Mouse (Mus musculus) erythroblast, embryonic 14.5 days (primary cell): ENCODE data around the gene Ttc1. TPM values are rescaled to one million over a fixed set of nuclear protein-coding genes. Genes with fewer than 3 reads are reported as not detected.

Experiments used
- H3K27me3 ChIP-seq: 2 replicates; pipeline ENCODE4 v1.6.1; 2012; ENCODE audit warnings: inconsistent platforms; ENCODE audit not compliant: control insufficient read depth
- H3K36me3 ChIP-seq: 2 replicates; pipeline ENCODE4 v1.6.1; 2012; ENCODE audit warnings: mild to moderate bottlenecking, inconsistent platforms; ENCODE audit not compliant: control insufficient read depth
- H3K4me1 ChIP-seq: 2 replicates; pipeline ENCODE4 v1.6.1; 2012; ENCODE audit warnings: inconsistent platforms; ENCODE audit not compliant: control insufficient read depth
- H3K4me3 ChIP-seq: replicated peaks from 2 replicates; pipeline ENCODE3; 2012; ENCODE audit warnings: moderate library complexity, mild to moderate bottlenecking, inconsistent platforms
- H3K9me3 ChIP-seq: 2 replicates; pipeline ENCODE4 v1.6.1; 2012; ENCODE audit warnings: low read length, inconsistent platforms, mixed read lengths; ENCODE audit not compliant: control insufficient read depth
- GATA1 ChIP-seq: IDR thresholded peaks from 2 replicates; pipeline ENCODE4 v1.6.1; 2012; ENCODE audit warnings: low read length, inconsistent platforms, mixed read lengths
- TAL1 ChIP-seq: IDR thresholded peaks from 3 replicates; pipeline ENCODE4 v1.6.1; 2012; ENCODE audit warnings: low read length, inconsistent platforms, mixed read lengths
- polyA plus RNA-seq: library from polyadenylated mRNA; stranded (reverse); fragments of >175 nt; gene quantifications from 2 replicates; pipeline ENCODE4 v1.2.3, GENCODE M21; 2012

Gene Ttc1
- polyA plus RNA-seq, 1 experiment: 1.1 TPM

DNA sequence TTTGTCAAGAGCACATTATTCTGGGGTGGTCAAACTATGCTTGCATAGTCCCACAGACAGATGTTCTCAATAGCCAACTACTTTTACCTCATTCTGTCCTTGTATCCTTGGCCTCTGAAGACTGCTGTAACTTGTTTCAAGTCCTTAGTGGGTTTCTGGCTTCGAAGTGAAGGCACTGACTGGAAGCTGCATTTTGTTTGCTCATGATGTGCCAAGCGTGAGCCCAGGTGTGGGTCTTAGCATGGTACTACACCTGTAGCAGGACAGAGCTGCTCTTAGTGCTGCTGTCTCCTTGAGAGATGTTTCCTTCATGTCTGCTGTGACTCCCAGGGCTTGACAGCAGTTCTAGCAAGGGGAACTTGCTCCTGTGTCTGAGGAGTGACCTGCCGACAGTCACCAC, 24.4 kb downstream of the Ttc1 start:
- TF ChIP-seq TAL1 (no peak), GATA1 (no peak)
- Histone ChIP-seq H3K9me3 (no peaks in the 10 kb centered on the region), H3K27me3 (no peaks in the 10 kb centered on the region), H3K4me3 (no peak overlapping the region), H3K4me1 (no peaks in the 10 kb centered on the region; the same call in 1 of the 2 replicates), H3K36me3 (peaks cover 61% of the 10 kb centered on the region)

DNA sequence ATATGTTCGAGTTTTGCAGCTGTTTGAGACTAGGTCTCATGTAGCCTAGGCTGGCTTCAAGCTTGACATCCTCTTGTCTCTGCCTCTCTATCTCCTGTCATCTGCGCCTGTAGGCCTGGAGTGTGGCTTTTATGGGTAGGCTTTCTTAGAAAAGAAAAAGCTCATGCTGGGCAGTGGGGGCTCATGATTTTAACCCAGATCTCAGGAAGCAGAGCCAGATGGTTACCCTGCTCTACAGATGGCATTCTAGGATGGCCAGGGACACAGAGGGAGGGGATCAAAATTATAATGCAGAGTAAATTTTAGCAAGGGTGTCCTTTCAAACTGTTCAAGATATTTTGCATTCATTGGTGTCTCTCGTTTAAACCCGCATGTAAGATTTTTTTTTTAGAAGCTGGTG, 35.6 kb downstream of the Ttc1 start:
- Histone ChIP-seq H3K9me3 (no peaks in the 10 kb centered on the region), H3K4me3 (no peak overlapping the region), H3K27me3 (no peaks in the 10 kb centered on the region), H3K4me1 (no peaks in the 10 kb centered on the region), H3K36me3 (peaks cover 78% of the 10 kb centered on the region)
- no peak for TF ChIP-seq GATA1
- no peak for TF ChIP-seq TAL1

DNA sequence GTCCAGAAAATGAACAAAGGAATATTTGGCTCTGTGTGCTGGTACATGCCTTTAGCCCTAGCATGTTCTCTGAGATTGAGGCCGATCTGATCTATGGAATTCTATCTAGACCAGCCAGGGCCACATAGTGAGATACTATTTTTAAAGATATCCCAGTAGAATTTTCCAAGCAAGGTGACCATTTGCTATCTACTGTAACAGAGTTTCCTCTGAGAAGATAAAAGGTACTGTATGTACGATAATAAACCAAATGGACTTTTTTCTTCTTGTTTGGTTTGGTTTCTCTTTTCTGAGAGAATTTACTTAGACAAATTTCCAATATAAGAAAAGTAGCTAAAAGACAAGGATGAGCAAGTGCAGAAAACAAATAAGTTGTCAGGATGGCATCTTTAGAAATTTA, 39.4 kb downstream of the Ttc1 start:
- no peaks in the 10 kb centered on the region; the same call in 1 of the 2 replicates for H3K4me1 ChIP-seq
- H3K4me3 ChIP-seq: no peak overlapping the region
- peaks cover 78% of the 10 kb centered on the region for H3K36me3 ChIP-seq
- no peaks in the 10 kb centered on the region for H3K9me3 ChIP-seq
- TF ChIP-seq GATA1 (no peak), TAL1 (no peak)
- no peaks in the 10 kb centered on the region for H3K27me3 ChIP-seq

DNA sequence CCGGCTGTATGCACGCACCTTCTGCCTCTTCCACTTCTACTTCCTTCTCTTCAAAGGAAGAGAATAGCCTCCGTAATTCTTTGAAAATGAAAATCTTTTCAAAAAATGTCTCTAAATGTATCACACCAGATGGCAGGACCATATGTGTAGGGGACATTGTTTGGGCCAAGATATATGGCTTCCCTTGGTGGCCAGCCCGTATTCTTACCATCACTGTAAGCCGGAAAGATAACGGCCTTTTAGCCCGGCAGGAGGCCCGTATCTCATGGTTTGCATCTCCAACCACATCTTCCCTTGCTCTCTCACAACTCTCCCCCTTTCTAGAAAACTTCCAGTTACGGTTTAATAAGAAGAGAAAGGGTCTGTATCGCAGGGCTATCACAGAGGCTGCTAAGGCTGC, 42.1 kb downstream of the Ttc1 start:
- no peaks in the 10 kb centered on the region; the same call in 1 of the 2 replicates for H3K4me1 ChIP-seq
- H3K36me3 ChIP-seq: peaks cover 77% of the 10 kb centered on the region
- TF ChIP-seq TAL1: no peak
- TF ChIP-seq GATA1: no peak
- no peak overlapping the region for H3K4me3 ChIP-seq
- no peaks in the 10 kb centered on the region for H3K9me3 ChIP-seq
- no peaks in the 10 kb centered on the region for H3K27me3 ChIP-seq

DNA sequence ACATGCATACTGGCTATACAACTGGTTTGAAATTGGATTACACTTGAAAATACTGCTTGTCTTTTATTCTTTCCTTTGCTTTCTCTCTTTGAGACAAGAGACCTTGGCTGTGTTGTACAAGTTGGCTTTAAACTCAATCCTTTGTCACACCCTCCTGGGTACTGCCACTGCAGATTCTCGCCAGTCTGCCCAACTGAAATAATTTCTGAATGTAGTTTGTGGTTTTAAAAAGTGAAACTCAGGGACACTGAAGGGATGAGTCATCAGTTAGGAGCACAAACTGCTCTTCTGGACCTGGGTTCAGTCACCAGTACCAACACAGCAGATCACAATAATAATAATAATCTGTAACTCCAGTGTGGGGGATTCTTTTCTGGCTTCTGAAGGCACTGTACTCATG, 44.3 kb downstream of the Ttc1 start:
- no peaks in the 10 kb centered on the region; the same call in 1 of the 2 replicates for H3K4me1 ChIP-seq
- no peaks in the 10 kb centered on the region for H3K9me3 ChIP-seq
- TF ChIP-seq GATA1: no peak
- TF ChIP-seq TAL1: no peak
- H3K36me3 ChIP-seq: peaks cover 82% of the 10 kb centered on the region
- no peak overlapping the region for H3K4me3 ChIP-seq
- no peaks in the 10 kb centered on the region for H3K27me3 ChIP-seq

DNA sequence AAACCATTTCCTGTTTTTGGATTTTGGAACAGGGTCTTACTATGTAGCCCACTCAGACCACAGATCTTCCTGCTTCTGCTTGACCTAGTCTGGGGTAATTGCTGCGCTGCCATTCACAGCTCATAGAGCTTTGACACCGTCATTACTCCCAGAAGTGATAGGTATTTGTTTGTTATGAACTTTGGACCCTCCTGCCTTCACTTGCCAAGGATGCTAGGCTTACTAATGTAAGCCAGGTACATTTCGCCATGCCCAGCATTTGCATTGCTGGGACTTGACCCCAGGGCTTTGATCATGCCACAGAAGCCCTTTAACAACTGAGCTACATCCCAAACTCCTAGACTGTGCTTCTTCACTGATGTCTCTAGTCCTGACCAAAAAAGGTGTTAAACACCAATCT, 47.5 kb downstream of the Ttc1 start:
- peaks cover 86% of the 10 kb centered on the region for H3K36me3 ChIP-seq

DNA sequence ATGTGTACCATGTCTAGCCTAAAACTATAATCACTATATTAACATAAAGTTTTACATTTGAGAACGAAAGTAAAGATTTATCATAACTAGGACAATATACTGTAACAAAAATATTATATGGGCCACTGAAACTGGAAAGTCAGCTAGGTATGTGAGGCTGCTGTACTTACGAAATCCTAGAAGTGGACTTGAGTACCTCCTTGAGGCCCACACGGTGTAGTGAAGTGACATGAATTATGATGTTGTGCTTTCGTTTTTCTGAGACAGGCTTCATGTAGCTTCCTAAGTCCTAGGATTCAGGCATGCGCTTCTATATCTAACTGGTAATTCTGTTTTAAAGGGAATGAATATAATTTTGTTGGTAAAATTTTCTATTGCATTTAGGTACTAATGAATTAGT, 49.2 kb downstream of the Ttc1 start:
- no peak for TF ChIP-seq GATA1
- no peak for TF ChIP-seq TAL1
- peaks cover 84% of the 10 kb centered on the region for H3K36me3 ChIP-seq
- no peaks in the 10 kb centered on the region for H3K27me3 ChIP-seq
- no peaks in the 10 kb centered on the region for H3K9me3 ChIP-seq
- H3K4me3 ChIP-seq: no peak overlapping the region
- H3K4me1 ChIP-seq: no peaks in the 10 kb centered on the region

More for the DNA sequence above, 47.5 kb downstream of the Ttc1 start:
- Histone ChIP-seq H3K9me3 (no peaks in the 10 kb centered on the region), H3K27me3 (no peaks in the 10 kb centered on the region), H3K4me1 (no peaks in the 10 kb centered on the region; the same call in 1 of the 2 replicates), H3K4me3 (no peak overlapping the region)
- TF ChIP-seq TAL1: no peak
- no peak for TF ChIP-seq GATA1

DNA sequence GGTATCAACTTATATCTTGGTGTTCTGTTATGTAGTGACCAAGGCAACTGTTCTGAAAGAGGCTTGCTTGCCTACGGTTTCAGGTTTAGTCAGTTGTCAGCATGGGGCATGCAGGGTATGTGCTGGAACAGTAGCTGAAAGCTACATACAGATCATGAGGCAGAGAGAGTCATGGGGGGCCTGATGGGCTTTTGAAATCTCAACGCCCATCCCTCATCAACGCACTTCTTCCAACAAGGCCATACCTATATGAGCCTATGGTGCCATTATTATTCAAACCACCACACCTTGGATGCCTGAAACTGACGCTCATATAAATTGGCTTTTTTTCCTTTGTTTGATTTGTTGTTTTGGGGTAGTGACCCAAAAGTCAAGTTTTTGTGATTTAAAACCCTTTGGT, 51.2 kb downstream of the Ttc1 start:
- Histone ChIP-seq H3K4me3 (no peak overlapping the region), H3K27me3 (no peaks in the 10 kb centered on the region), H3K4me1 (no peaks in the 10 kb centered on the region), H3K9me3 (no peaks in the 10 kb centered on the region), H3K36me3 (peaks cover 91% of the 10 kb centered on the region)
- TF ChIP-seq TAL1: no peak
- TF ChIP-seq GATA1: no peak

DNA sequence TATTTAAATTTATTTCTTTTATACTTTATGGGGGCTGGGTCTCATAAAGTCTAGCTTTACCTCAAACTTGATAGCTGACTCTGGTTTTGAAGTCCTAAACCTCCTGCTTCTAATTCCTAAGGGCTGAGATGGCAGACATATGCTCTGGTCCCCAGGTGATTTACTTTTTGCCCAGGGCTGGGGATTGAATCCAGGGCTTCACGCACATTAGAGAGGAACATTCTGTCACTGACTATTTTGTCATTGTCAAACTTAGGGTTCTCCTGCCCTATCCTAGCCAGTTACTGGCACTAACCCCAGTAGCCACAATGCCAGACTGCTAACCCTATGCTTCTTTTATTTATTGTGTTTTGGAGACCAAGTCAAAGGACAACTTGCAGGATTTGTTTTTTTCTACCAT, 59.0 kb downstream of the Ttc1 start:
- Histone ChIP-seq H3K36me3 (peaks cover 95% of the 10 kb centered on the region), H3K4me3 (no peak overlapping the region)

DNA sequence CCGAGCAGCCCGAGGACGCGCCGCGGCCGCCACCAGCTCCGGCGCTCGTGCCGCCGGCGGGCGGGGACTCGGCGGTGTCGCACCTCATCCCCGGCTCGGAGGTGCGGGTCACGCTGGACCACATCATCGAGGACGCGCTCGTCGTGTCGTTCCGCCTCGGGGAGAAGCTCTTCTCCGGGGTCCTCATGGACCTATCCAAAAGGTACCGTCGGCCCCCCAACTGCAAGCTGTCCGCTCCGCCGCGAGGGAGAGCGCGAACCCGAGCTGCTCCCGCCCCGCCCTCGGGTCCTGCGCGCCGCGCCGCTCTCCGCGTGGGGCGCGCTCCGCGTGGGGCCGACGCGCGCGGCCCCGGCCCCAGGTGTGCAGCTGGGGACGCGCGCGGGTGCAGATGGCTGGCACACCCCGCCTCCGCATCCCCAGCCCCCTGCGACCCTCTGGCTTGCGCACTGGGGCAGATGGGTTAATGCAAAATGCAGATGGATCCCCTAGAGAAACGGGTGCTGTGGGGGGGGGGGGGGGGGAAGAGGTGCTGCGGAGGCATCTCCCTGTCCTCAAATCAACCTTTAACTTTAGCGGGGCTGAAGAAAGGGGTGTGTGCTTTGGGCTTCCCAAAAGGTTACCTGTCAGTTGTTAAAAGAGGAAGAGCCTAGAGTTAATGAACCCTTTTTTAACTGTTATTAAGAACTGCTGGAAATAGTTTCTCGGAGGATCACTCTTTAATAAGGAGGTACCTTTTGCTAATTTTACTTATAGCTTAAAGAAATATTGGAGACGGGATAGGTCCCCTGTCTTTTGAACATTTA, 65.2 kb downstream of the Ttc1 start:
- Histone ChIP-seq H3K27me3 (no peaks in the 10 kb centered on the region), H3K4me1 (peaks cover 32% of the 10 kb centered on the region), H3K36me3 (peaks cover 40% of the 10 kb centered on the region), H3K4me3 (peak overlapping the region; percentile 95), H3K9me3 (no peaks in the 10 kb centered on the region)
- TF ChIP-seq GATA1 (no peak), TAL1 (no peak)

More for the DNA sequence above, 59.0 kb downstream of the Ttc1 start:
- Histone ChIP-seq H3K9me3 (no peaks in the 10 kb centered on the region), H3K4me1 (peaks cover 9% of the 10 kb centered on the region), H3K27me3 (no peaks in the 10 kb centered on the region)
- TF ChIP-seq TAL1 (no peak), GATA1 (no peak)
